Mouse (Mus musculus) adrenal gland, adult 8-10 months (tissue): ENCODE data around the gene Tmem253. TPM values are rescaled to one million over a fixed set of nuclear protein-coding genes. Genes with fewer than 3 reads are reported as not detected.

ENCODE experiments used
- DNase-seq: peaks from one replicate; pipeline ENCODE4 v3.0.0; 2022
- total RNA-seq, 4 experiments: library from RNA; stranded (reverse); gene quantifications; 2 replicates each; pipeline ENCODE4 v1.2.4; 2022

Tmem253 gene
- total RNA-seq, 4 experiments from 2014 or later = 1.1 to 2.2 (median 1.6) TPM

- peak; percentile 82 for DNase-seq
Observed at GRCm38 (mm10) chr14:52008321-52009203, 6.9 kb upstream of the Tmem253 start.

- no peak for DNase-seq
Observed at GRCm38 (mm10) chr14:52009361-52009760, 6.1 kb upstream of the Tmem253 start.

GRCm38 (mm10) chr14:52009841-52010240, 5.6 kb upstream of the Tmem253 start:
- no peak for DNase-seq

- DNase-seq = no peak
Observed at GRCm38 (mm10) chr14:52010446-52011111, 4.9 kb upstream of the Tmem253 start.

- DNase-seq = no peak
Observed at GRCm38 (mm10) chr14:52011683-52012082, 3.8 kb upstream of the Tmem253 start.

GRCm38 (mm10) chr14:52012085-52012484, 3.4 kb upstream of the Tmem253 start:
- no peak for DNase-seq

- DNase-seq = no peak
Observed at GRCm38 (mm10) chr14:52012553-52012952, 2.9 kb upstream of the Tmem253 start.

GRCm38 (mm10) chr14:52013021-52013610, 2.3 kb upstream of the Tmem253 start:
- no peak for DNase-seq

GRCm38 (mm10) chr14:52013771-52014219, 1.7 kb upstream of the Tmem253 start:
- DNase-seq = no peak

GRCm38 (mm10) chr14:52014271-52014760, 1.1 kb upstream of the Tmem253 start:
- no peak for DNase-seq

- DNase-seq = peak; percentile 47
Observed at GRCm38 (mm10) chr14:52014761-52015311, 622 bp upstream of the Tmem253 start.

- no peak for DNase-seq
Observed at GRCm38 (mm10) chr14:52016625-52017405, 1.4 kb downstream of the Tmem253 start.

GRCm38 (mm10) chr14:52017662-52018061, 2.2 kb downstream of the Tmem253 start:
- DNase-seq = no peak

- no peak for DNase-seq
Observed at GRCm38 (mm10) chr14:52018248-52019050, 3.0 kb downstream of the Tmem253 start.

- no peak for DNase-seq
Observed at GRCm38 (mm10) chr14:52019051-52019589, 3.7 kb downstream of the Tmem253 start.

GRCm38 (mm10) chr14:52019590-52020340, 4.3 kb downstream of the Tmem253 start:
- peak; percentile 97 for DNase-seq

- DNase-seq = peak; percentile 71
Observed at GRCm38 (mm10) chr14:52020486-52021137, 5.2 kb downstream of the Tmem253 start, which contains the start of gene Zfp219. TSS of gene Zfp219 (minus strand) at chr14:52020733.

GRCm38 (mm10) chr14:52021138-52021529, 5.7 kb downstream of the Tmem253 start:
- no peak for DNase-seq

GRCm38 (mm10) chr14:52021568-52022212, 6.2 kb downstream of the Tmem253 start:
- no peak for DNase-seq
